Mouse (Mus musculus): Measurements from ENCODE around the gene Cadm2. TPM values are rescaled to one million over a fixed set of nuclear protein-coding genes. Genes with fewer than 3 reads are reported as not detected.

Cadm2 gene
- polyA plus RNA-seq, 1 experiment from 2014 or later: 5.3 TPM

DNA sequence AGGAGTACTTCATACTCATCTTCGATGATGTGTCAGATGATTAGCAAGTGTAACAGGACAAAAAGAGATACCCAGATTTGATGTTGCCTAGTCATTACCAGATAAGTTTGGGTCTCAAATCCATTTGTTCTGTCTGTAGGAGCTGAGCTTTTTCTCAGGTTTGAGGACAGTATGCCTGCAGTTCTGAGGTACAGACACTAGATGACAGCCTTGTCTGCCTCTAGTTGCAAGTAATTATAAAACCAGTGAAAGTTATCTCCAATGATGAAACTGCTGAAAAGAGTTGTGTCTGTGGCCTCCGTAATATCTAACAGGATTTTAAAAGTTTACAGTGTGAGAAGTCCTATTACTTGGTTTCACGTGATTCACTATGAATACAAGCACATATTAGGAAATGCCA, 531.0 kb downstream of the Cadm2 start:
- 62% methylated on average over 3 of the region's 3 CpGs for WGBS
- H3K27ac ChIP-seq (ENCODE audit: low read length): no peak overlapping the region
- H3K9ac ChIP-seq (replicated peaks; ENCODE audit: low read depth, low read length): no peak overlapping the region

GRCm38 (mm10) chr16:67079318-67079717, 541.4 kb downstream of the Cadm2 start:
- Histone ChIP-seq H3K9ac (replicated peaks; ENCODE audit: low read depth, low read length) (no peak overlapping the region), H3K27ac (ENCODE audit: low read length) (no peak overlapping the region), H3K4me2 (replicated peaks; ENCODE audit: low read depth, low read length) (no peak overlapping the region), H3K36me3 (ENCODE audit: control insufficient read depth, insufficient read depth, low read length) (no peaks in the 10 kb centered on the region), H3K27me3 (ENCODE audit: control insufficient read depth, insufficient read depth, low read length) (no peaks in the 10 kb centered on the region), H3K4me3 (ENCODE audit: low read depth, low read length) (no peak overlapping the region), H3K9me3 (ENCODE audit: control insufficient read depth, low read depth, low read length) (no peaks in the 10 kb centered on the region), H3K4me1 (ENCODE audit: control insufficient read depth, insufficient read depth, low read length) (no peaks in the 10 kb centered on the region)
- no peak for ATAC-seq (ENCODE audit: insufficient number of reproducible peaks, insufficient read depth, low FRiP score, low read depth)
- 77% methylated on average over 2 of the region's 2 CpGs for WGBS

More for the DNA sequence above, 531.0 kb downstream of the Cadm2 start:
- Histone ChIP-seq H3K27me3 (ENCODE audit: control insufficient read depth, insufficient read depth, low read length) (no peaks in the 10 kb centered on the region), H3K4me1 (ENCODE audit: control insufficient read depth, insufficient read depth, low read length) (no peaks in the 10 kb centered on the region), H3K9me3 (ENCODE audit: control insufficient read depth, low read depth, low read length) (no peaks in the 10 kb centered on the region), H3K36me3 (ENCODE audit: control insufficient read depth, insufficient read depth, low read length) (no peaks in the 10 kb centered on the region), H3K4me3 (ENCODE audit: low read depth, low read length) (no peak overlapping the region), H3K4me2 (replicated peaks; ENCODE audit: low read depth, low read length) (no peak overlapping the region)
- no peak for ATAC-seq (ENCODE audit: insufficient number of reproducible peaks, insufficient read depth, low FRiP score, low read depth)

DNA sequence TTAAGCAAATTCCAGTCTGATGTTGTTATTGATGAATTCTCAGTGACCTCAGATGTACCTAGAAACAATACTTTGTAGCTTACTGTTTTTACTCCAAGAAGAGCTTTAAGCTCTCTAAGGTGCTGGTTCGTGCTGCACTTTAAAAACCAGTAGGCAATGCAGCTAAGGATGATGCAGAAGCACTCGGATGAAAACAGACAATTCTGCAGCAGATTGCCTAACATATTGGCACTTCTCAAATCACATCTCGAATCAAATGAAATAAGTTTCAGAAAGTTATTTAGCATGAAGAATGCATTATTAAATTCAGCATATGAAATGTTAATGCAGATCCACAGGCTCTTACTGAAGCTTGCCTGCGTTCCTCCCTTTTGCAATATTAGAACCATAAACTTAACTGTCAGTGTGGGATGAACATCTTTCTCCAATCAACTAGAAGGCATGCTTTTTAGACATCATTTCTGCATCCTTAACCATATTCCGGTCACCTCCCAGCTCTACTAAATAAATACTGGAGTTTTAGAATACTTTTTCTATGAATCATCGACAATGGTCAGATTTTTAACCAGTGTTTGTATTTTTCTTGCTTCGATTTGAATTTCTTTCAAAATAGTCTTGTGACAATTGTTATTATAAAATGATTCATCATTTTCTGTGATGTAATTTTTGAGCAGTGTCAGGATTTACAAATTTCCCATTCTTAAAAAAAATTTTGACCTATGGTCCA, 544.4 kb downstream of the Cadm2 start:
- Histone ChIP-seq H3K4me2 (replicated peaks; ENCODE audit: low read depth, low read length) (no peak overlapping the region), H3K27me3 (ENCODE audit: control insufficient read depth, insufficient read depth, low read length) (no peaks in the 10 kb centered on the region), H3K9me3 (ENCODE audit: control insufficient read depth, low read depth, low read length) (no peaks in the 10 kb centered on the region), H3K4me1 (ENCODE audit: control insufficient read depth, insufficient read depth, low read length) (no peaks in the 10 kb centered on the region), H3K27ac (ENCODE audit: low read length) (no peak overlapping the region), H3K4me3 (ENCODE audit: low read depth, low read length) (no peak overlapping the region), H3K36me3 (ENCODE audit: control insufficient read depth, insufficient read depth, low read length) (no peaks in the 10 kb centered on the region), H3K9ac (replicated peaks; ENCODE audit: low read depth, low read length) (no peak overlapping the region)
- no peak for ATAC-seq (ENCODE audit: insufficient number of reproducible peaks, insufficient read depth, low FRiP score, low read depth)
- WGBS: 74% methylated on average over 7 of the region's 7 CpGs

GRCm38 (mm10) chr16:67068461-67068860, 552.2 kb downstream of the Cadm2 start:
- H3K4me1 ChIP-seq (ENCODE audit: control insufficient read depth, insufficient read depth, low read length): no peaks in the 10 kb centered on the region
- H3K27me3 ChIP-seq (ENCODE audit: control insufficient read depth, insufficient read depth, low read length): no peaks in the 10 kb centered on the region
- H3K36me3 ChIP-seq (ENCODE audit: control insufficient read depth, insufficient read depth, low read length): no peaks in the 10 kb centered on the region
- no peak overlapping the region for H3K9ac ChIP-seq (replicated peaks; ENCODE audit: low read depth, low read length)
- no peak overlapping the region for H3K4me3 ChIP-seq (ENCODE audit: low read depth, low read length)
- WGBS: 35% methylated on average over 1 of the region's 1 CpGs
- H3K4me2 ChIP-seq (replicated peaks; ENCODE audit: low read depth, low read length): no peak overlapping the region
- H3K9me3 ChIP-seq (ENCODE audit: control insufficient read depth, low read depth, low read length): no peaks in the 10 kb centered on the region
- no peak overlapping the region for H3K27ac ChIP-seq (ENCODE audit: low read length)
- ATAC-seq (ENCODE audit: insufficient number of reproducible peaks, insufficient read depth, low FRiP score, low read depth): no peak

- H3K4me1 ChIP-seq (ENCODE audit: control insufficient read depth, insufficient read depth, low read length): no peaks in the 10 kb centered on the region
- no peaks in the 10 kb centered on the region for H3K9me3 ChIP-seq (ENCODE audit: control insufficient read depth, low read depth, low read length)
- H3K36me3 ChIP-seq (ENCODE audit: control insufficient read depth, insufficient read depth, low read length): no peaks in the 10 kb centered on the region
- WGBS: 86% methylated on average over 5 of the region's 5 CpGs
- no peak overlapping the region for H3K4me3 ChIP-seq (ENCODE audit: low read depth, low read length)
- no peaks in the 10 kb centered on the region for H3K27me3 ChIP-seq (ENCODE audit: control insufficient read depth, insufficient read depth, low read length)
- no peak overlapping the region for H3K9ac ChIP-seq (replicated peaks; ENCODE audit: low read depth, low read length)
- no peak overlapping the region for H3K27ac ChIP-seq (ENCODE audit: low read length)
- H3K4me2 ChIP-seq (replicated peaks; ENCODE audit: low read depth, low read length): no peak overlapping the region
- ATAC-seq (ENCODE audit: insufficient number of reproducible peaks, insufficient read depth, low FRiP score, low read depth): no peak
These were observed 589.8 kb downstream of the Cadm2 start for GRCm38 (mm10) chr16:67030918-67031317.

GRCm38 (mm10) chr16:67019856-67020255, 600.9 kb downstream of the Cadm2 start:
- 91% methylated on average over 1 of the region's 1 CpGs for WGBS
- H3K4me2 ChIP-seq (replicated peaks; ENCODE audit: low read depth, low read length): no peak overlapping the region
- no peak for ATAC-seq (ENCODE audit: insufficient number of reproducible peaks, insufficient read depth, low FRiP score, low read depth)
- H3K27me3 ChIP-seq (ENCODE audit: control insufficient read depth, insufficient read depth, low read length): no peaks in the 10 kb centered on the region
- no peak overlapping the region for H3K27ac ChIP-seq (ENCODE audit: low read length)
- no peak overlapping the region for H3K9ac ChIP-seq (replicated peaks; ENCODE audit: low read depth, low read length)
- H3K4me1 ChIP-seq (ENCODE audit: control insufficient read depth, insufficient read depth, low read length): no peaks in the 10 kb centered on the region
- no peak overlapping the region for H3K4me3 ChIP-seq (ENCODE audit: low read depth, low read length)
- no peaks in the 10 kb centered on the region for H3K36me3 ChIP-seq (ENCODE audit: control insufficient read depth, insufficient read depth, low read length)
- H3K9me3 ChIP-seq (ENCODE audit: control insufficient read depth, low read depth, low read length): no peaks in the 10 kb centered on the region

DNA sequence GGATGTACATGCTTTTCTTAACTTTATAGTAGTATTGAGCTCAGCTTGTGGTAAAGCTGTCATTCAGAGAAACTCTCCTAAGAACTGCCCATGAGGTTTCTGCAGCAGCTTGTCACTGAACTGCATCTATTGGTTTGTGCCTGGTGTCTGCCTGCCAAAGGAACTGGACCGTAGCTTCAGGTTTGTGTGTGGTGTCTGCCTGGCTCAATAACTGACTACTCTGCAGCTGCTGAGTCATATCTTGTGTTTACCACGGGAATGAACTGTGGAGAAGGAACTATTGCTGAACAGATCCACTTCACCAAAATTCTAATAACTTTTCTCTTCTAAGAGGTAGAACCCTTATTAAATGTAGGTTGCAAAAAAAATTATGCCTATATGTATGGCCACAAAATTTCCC, 603.0 kb downstream of the Cadm2 start:
- ATAC-seq (ENCODE audit: insufficient number of reproducible peaks, insufficient read depth, low FRiP score, low read depth): no peak
- Histone ChIP-seq H3K9ac (replicated peaks; ENCODE audit: low read depth, low read length) (no peak overlapping the region), H3K27me3 (ENCODE audit: control insufficient read depth, insufficient read depth, low read length) (no peaks in the 10 kb centered on the region), H3K4me2 (replicated peaks; ENCODE audit: low read depth, low read length) (no peak overlapping the region), H3K9me3 (ENCODE audit: control insufficient read depth, low read depth, low read length) (no peaks in the 10 kb centered on the region), H3K36me3 (ENCODE audit: control insufficient read depth, insufficient read depth, low read length) (no peaks in the 10 kb centered on the region), H3K4me1 (ENCODE audit: control insufficient read depth, insufficient read depth, low read length) (no peaks in the 10 kb centered on the region), H3K4me3 (ENCODE audit: low read depth, low read length) (no peak overlapping the region), H3K27ac (ENCODE audit: low read length) (no peak overlapping the region)
- 72% methylated on average over 2 of the region's 2 CpGs for WGBS

GRCm38 (mm10) chr16:67003161-67003560, 617.5 kb downstream of the Cadm2 start:
- Histone ChIP-seq H3K27ac (ENCODE audit: low read length) (no peak overlapping the region), H3K9me3 (ENCODE audit: control insufficient read depth, low read depth, low read length) (no peaks in the 10 kb centered on the region), H3K4me2 (replicated peaks; ENCODE audit: low read depth, low read length) (no peak overlapping the region), H3K4me3 (ENCODE audit: low read depth, low read length) (no peak overlapping the region), H3K9ac (replicated peaks; ENCODE audit: low read depth, low read length) (no peak overlapping the region), H3K36me3 (ENCODE audit: control insufficient read depth, insufficient read depth, low read length) (no peaks in the 10 kb centered on the region), H3K4me1 (ENCODE audit: control insufficient read depth, insufficient read depth, low read length) (no peaks in the 10 kb centered on the region), H3K27me3 (ENCODE audit: control insufficient read depth, insufficient read depth, low read length) (no peaks in the 10 kb centered on the region)
- 82% methylated on average over 3 of the region's 3 CpGs for WGBS
- no peak for ATAC-seq (ENCODE audit: insufficient number of reproducible peaks, insufficient read depth, low FRiP score, low read depth)

DNA sequence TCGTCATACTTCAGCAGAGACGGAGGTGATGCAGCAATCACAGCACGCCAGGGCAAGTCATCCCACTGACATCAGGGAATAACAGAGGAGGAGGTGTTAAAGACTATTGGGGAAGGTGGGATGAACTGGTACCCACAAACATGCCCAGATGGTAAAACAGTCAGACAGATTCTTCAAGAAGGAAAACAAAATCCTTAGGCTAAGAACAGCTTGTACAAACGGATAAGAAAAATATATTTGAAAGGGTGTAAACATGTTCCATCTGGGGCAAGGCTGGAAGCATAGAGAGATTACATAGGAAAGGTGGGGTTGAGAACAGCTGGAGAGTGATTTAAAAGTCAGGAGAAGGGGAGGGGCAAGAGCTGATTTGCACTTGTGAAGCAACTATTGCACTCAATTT, 619.0 kb downstream of the Cadm2 start:
- H3K27me3 ChIP-seq (ENCODE audit: control insufficient read depth, insufficient read depth, low read length): no peaks in the 10 kb centered on the region

More for the DNA sequence above, 619.0 kb downstream of the Cadm2 start:
- no peak overlapping the region for H3K9ac ChIP-seq (replicated peaks; ENCODE audit: low read depth, low read length)
- 52% methylated on average over 4 of the region's 4 CpGs for WGBS
- no peaks in the 10 kb centered on the region for H3K36me3 ChIP-seq (ENCODE audit: control insufficient read depth, insufficient read depth, low read length)
- ATAC-seq (ENCODE audit: insufficient number of reproducible peaks, insufficient read depth, low FRiP score, low read depth): no peak
- H3K4me3 ChIP-seq (ENCODE audit: low read depth, low read length): no peak overlapping the region
- no peaks in the 10 kb centered on the region for H3K9me3 ChIP-seq (ENCODE audit: control insufficient read depth, low read depth, low read length)
- H3K27ac ChIP-seq (ENCODE audit: low read length): no peak overlapping the region
- no peak overlapping the region for H3K4me2 ChIP-seq (replicated peaks; ENCODE audit: low read depth, low read length)
- no peaks in the 10 kb centered on the region for H3K4me1 ChIP-seq (ENCODE audit: control insufficient read depth, insufficient read depth, low read length)
